Mouse (Mus musculus) C2C12 (cell line): ENCODE data around the gene Gm11238.
"Not testable (repeated sequence)": the region's sequence is repeated elsewhere in the genome, so short reads cannot be mapped to it uniquely, and the experiment has no call there.

Source experiments
- CEBPB ChIP-seq: IDR thresholded peaks from one replicate; pipeline ENCODE4 v1.6.1; 2011; ENCODE audit warnings: low read depth, mild to moderate bottlenecking, control low read depth, moderate library complexity
- CTCF ChIP-seq: IDR thresholded peaks from one replicate; pipeline ENCODE4 v1.5.1; 2011; ENCODE audit not compliant: control insufficient read depth, insufficient read depth, insufficient read length
- FOSL1 ChIP-seq: IDR thresholded peaks from one replicate; pipeline ENCODE4 v1.8.0; 2011; ENCODE audit warnings: mild to moderate bottlenecking, low read length; ENCODE audit not compliant: poor library complexity, insufficient read depth, severe bottlenecking
- MAX ChIP-seq: IDR thresholded peaks from one replicate; pipeline ENCODE4 v1.6.1; 2011; ENCODE audit warnings: mild to moderate bottlenecking, control low read depth
- MYOD1 ChIP-seq: IDR thresholded peaks from one replicate; pipeline ENCODE4 v1.6.1; 2011; ENCODE audit warnings: low read depth; ENCODE audit not compliant: control insufficient read depth, insufficient read length
- MYOG ChIP-seq: IDR thresholded peaks from one replicate; pipeline ENCODE4 v1.6.1; 2011; ENCODE audit not compliant: control insufficient read depth, insufficient read length; ENCODE audit errors: extremely low read depth
- USF1 ChIP-seq: IDR thresholded peaks from one replicate; pipeline ENCODE4 v1.6.1; 2011; ENCODE audit warnings: low read depth, mild to moderate bottlenecking, control low read depth, moderate library complexity

DNA sequence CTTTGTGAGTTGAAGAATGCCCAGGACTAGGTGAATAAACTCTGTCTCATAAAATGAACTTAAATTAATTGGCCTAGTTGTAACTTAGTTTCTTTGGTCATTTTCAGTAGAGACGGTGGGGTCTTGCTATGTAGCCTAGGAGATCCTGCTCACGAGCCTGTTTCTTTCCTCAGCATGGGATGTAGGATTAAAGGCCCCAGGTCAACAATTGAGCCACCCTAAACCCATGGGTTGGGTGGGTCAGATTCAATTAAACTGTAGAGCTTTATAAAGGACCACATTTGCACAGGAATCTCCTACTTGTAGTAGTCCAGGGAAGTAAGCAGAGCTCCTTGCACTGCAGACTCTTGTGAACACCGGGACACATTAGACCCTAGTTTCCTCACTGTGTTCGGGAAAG, 75.5 kb downstream of the Gm11238 start, which contains the start of gene Gm428:
- not testable (repeated sequence) for TF ChIP-seq CTCF, CEBPB, FOSL1, USF1, MYOD1, MAX, MYOG
